Mouse (Mus musculus) olfactory bulb, adult 2 months (tissue): Measurements from ENCODE around the gene Tdrd3. TPM values are rescaled to one million over a fixed set of nuclear protein-coding genes. Genes with fewer than 3 reads are reported as not detected.

ENCODE experiments used
- H3K27ac ChIP-seq: fragments of 200-500 bp; 2 replicates; pipeline ENCODE4 v1.5.1; 2012; ENCODE audit warnings: low read depth, low read length; ENCODE audit not compliant: insufficient read depth
- H3K4me1 ChIP-seq: fragments of 200-500 bp; 2 replicates; pipeline ENCODE4 v1.6.1; 2012; ENCODE audit warnings: low read length; ENCODE audit not compliant: control insufficient read depth, insufficient read depth
- H3K4me3 ChIP-seq: fragments of 200-500 bp; 2 replicates; pipeline ENCODE4 v1.5.1; 2012; ENCODE audit warnings: mild to moderate bottlenecking, low read depth, low read length, moderate library complexity; ENCODE audit not compliant: insufficient read depth
- CTCF ChIP-seq: fragments of 200-500 bp; IDR thresholded peaks from 2 replicates; pipeline ENCODE4 v1.5.1; 2012; ENCODE audit warnings: low read depth, mild to moderate bottlenecking, low read length, moderate library complexity; ENCODE audit not compliant: insufficient read depth
- POLR2A ChIP-seq: fragments of 200-500 bp; IDR thresholded peaks from 2 replicates; pipeline ENCODE4 v1.6.1; 2012; ENCODE audit warnings: mild to moderate bottlenecking, low read depth, low read length, moderate library complexity; ENCODE audit not compliant: insufficient read depth
- WGBS: fragments of 180-500 bp; shearing (Covaris S2); methylation state at CpG from one replicate; pipeline ENCODE4 v1.1.7; 2018; 5-methylcytosine and 5-hydroxymethylcytosine counted together
- polyA plus RNA-seq: library from polyadenylated mRNA; stranded (reverse); fragments of >200 nt; gene quantifications from 2 replicates; pipeline ENCODE4 v1.2.4, GENCODE M21; 2012; ENCODE audit warnings: low replicate concordance; ENCODE audit not compliant: missing spikeins, insufficient read depth, insufficient read length

The Tdrd3 gene
- polyA plus RNA-seq, 1 experiment: not detected

GRCm38 (mm10) chr14:87568447-87568908 lies 152.0 kb downstream of the Tdrd3 start:
- WGBS: under 1% methylated on average over 15 of the region's 15 CpGs

GRCm38 (mm10) chr14:87569471-87569870 lies 153.0 kb downstream of the Tdrd3 start:
- Histone ChIP-seq H3K4me1 (peaks cover 10% of the 10 kb centered on the region), H3K4me3 (no peak overlapping the region), H3K27ac (no peak overlapping the region)
- no peak for TF ChIP-seq CTCF
- TF ChIP-seq POLR2A: no peak
- WGBS: 95% methylated on average over 2 of the region's 2 CpGs

More at GRCm38 (mm10) chr14:87568447-87568908, 152.0 kb downstream of the Tdrd3 start:
- peaks cover 10% of the 10 kb centered on the region for H3K4me1 ChIP-seq
- TF ChIP-seq POLR2A (no peak), CTCF (no peak)
- H3K4me3 ChIP-seq: peak overlapping the region; percentile 40
- H3K27ac ChIP-seq: peak overlapping the region; percentile 30

DNA sequence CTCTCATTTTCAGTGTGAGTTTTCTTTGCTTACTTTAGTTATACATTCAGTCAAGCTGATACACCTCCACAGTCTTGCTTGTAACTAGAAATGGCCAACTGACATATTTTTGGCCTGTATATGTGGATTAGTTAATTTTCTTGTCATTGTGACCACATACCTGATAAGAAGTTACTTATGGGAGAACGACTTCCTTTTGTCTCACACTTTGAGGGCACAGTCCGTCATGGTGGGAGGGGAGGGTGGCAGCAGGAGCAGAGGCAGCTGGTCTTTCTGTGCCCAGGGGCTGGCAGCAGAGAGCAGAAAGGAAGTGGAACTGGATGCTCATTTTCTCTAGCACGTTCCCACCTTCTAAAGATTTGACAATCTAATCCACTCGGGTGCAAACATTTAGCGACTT lies 156.0 kb downstream of the Tdrd3 start:
- H3K27ac ChIP-seq: no peak overlapping the region
- WGBS: 75% methylated on average over 5 of the region's 5 CpGs
- TF ChIP-seq POLR2A (no peak), CTCF (no peak)

GRCm38 (mm10) chr14:87582610-87583009 lies 166.2 kb downstream of the Tdrd3 start:
- no peaks in the 10 kb centered on the region for H3K4me1 ChIP-seq
- no peak overlapping the region for H3K4me3 ChIP-seq
- WGBS: 86% methylated on average over 3 of the region's 3 CpGs
- no peak for TF ChIP-seq POLR2A
- TF ChIP-seq CTCF: no peak
- H3K27ac ChIP-seq: no peak overlapping the region

More for the DNA sequence above, 156.0 kb downstream of the Tdrd3 start:
- Histone ChIP-seq H3K4me1 (peaks cover 10% of the 10 kb centered on the region), H3K4me3 (no peak overlapping the region)
